Mouse (Mus musculus) stomach, postnatal 0 days (tissue): Measurements from ENCODE around the gene Efcab1.

Experiments used
- CTCF ChIP-seq: IDR thresholded peaks from 2 replicates; pipeline ENCODE4 v1.5.1; 2016; ENCODE audit warnings: antibody characterized with exemption, low read depth, mild to moderate bottlenecking, moderate library complexity
- EP300 ChIP-seq: optimal IDR thresholded peaks from 2 replicates; pipeline ENCODE3; 2016; ENCODE audit warnings: antibody characterized with exemption

- no peak for TF ChIP-seq CTCF
- no peak for TF ChIP-seq EP300
These were observed 72.8 kb downstream of the Efcab1 start for GRCm38 (mm10) chr16:14979228-14979627.
